Mouse (Mus musculus) MEL (cell line): ENCODE data around the gene Poc1a. TPM values are rescaled to one million over a fixed set of nuclear protein-coding genes. Genes with fewer than 3 reads are reported as not detected.

ENCODE experiments used
- DNase-seq: peaks from one replicate; pipeline ENCODE4 v3.0.0; 2011; ENCODE audit warnings: low read depth, low spot score
- H3K27ac ChIP-seq: 2 replicates; pipeline ENCODE4 v1.5.1; 2012; ENCODE audit warnings: low read depth, mild to moderate bottlenecking, control low read depth, low read length, moderate library complexity; ENCODE audit not compliant: control insufficient read depth
- H3K27me3 ChIP-seq, 2 experiments: fragments of 150-350 bp in 1 of 2; sonication (generic) in 1 of 2; 2 replicates each; pipeline ENCODE4 v1.6.1; 2012; ENCODE audit warnings: low read length in 2 of 2, mild to moderate bottlenecking in 2 of 2, improper control_type of control experiment in 1 of 2, moderate library complexity in 1 of 2; ENCODE audit not compliant: insufficient read depth in 2 of 2, control insufficient read depth in 1 of 2
- H3K36me3 ChIP-seq, 2 experiments: 2 replicates each; pipeline ENCODE4 v1.6.1; 2012 to 2014; ENCODE audit warnings: low read length in 2 of 2, improper control_type of control experiment in 1 of 2, inconsistent platforms in 1 of 2, mild to moderate bottlenecking in 1 of 2; ENCODE audit not compliant: insufficient read depth in 2 of 2, control insufficient read depth in 1 of 2
- H3K4me1 ChIP-seq, 2 experiments: fragments of 150-350 bp in 1 of 2; sonication (generic) in 1 of 2; 2 replicates each; pipeline ENCODE4 v1.6.1; 2012; ENCODE audit warnings: low read length in 2 of 2, improper control_type of control experiment in 1 of 2, mild to moderate bottlenecking in 1 of 2; ENCODE audit not compliant: insufficient read depth in 2 of 2, control insufficient read depth in 1 of 2
- H3K4me3 ChIP-seq, 2 experiments: fragments of 150-350 bp in 1 of 2; sonication (generic) in 1 of 2; 2 replicates each; pipeline ENCODE4 v1.5.1; 2012; ENCODE audit warnings: low read depth in 2 of 2, low read length in 2 of 2, mild to moderate bottlenecking in 2 of 2, moderate library complexity in 2 of 2, control low read depth in 1 of 2, improper control_type of control experiment in 1 of 2; ENCODE audit not compliant: control insufficient read depth in 1 of 2, insufficient read depth in 1 of 2
- H3K79me2 ChIP-seq: 2 replicates; pipeline ENCODE4 v1.6.1; 2012; ENCODE audit warnings: mild to moderate bottlenecking, low read length, moderate library complexity; ENCODE audit not compliant: control insufficient read depth, poor library complexity, insufficient read depth
- H3K9ac ChIP-seq: 2 replicates; pipeline ENCODE4 v1.6.1; 2012; ENCODE audit warnings: low read depth, mild to moderate bottlenecking, control low read depth, low read length, moderate library complexity; ENCODE audit not compliant: control insufficient read depth, poor library complexity, severe bottlenecking
- H3K9me3 ChIP-seq: fragments of 150-350 bp; sonication (generic); replicated peaks from 2 replicates; pipeline ENCODE4 v1.6.1; 2012; ENCODE audit warnings: mild to moderate bottlenecking, low read length, improper control_type of control experiment, moderate library complexity; ENCODE audit not compliant: insufficient read depth
- CHD1 ChIP-seq: IDR thresholded peaks from 2 replicates; pipeline ENCODE4 v1.6.1; 2012; ENCODE audit warnings: low read depth, mild to moderate bottlenecking, inconsistent platforms, low read length, improper control_type of control experiment
- GABPA ChIP-seq: IDR thresholded peaks from 2 replicates; pipeline ENCODE4 v1.6.1; 2012; ENCODE audit warnings: low read depth, mild to moderate bottlenecking, inconsistent platforms, low read length, improper control_type of control experiment, moderate library complexity
- MAZ ChIP-seq: IDR thresholded peaks from 2 replicates; pipeline ENCODE4 v1.6.1; 2012; ENCODE audit warnings: low read depth, mild to moderate bottlenecking, inconsistent platforms, low read length, improper control_type of control experiment
- MYB ChIP-seq: IDR thresholded peaks from 2 replicates; pipeline ENCODE4 v1.6.1; 2011; ENCODE audit warnings: mild to moderate bottlenecking, low read depth, low read length, improper control_type of control experiment
- MYC ChIP-seq: IDR thresholded peaks from 2 replicates; pipeline ENCODE4 v1.6.1; 2011; ENCODE audit warnings: low read depth, mild to moderate bottlenecking, low read length, improper control_type of control experiment, moderate library complexity
- NELFE ChIP-seq: IDR thresholded peaks from 2 replicates; pipeline ENCODE4 v1.6.1; 2011; ENCODE audit warnings: low read depth, low read length, improper control_type of control experiment
- NRF1 ChIP-seq: IDR thresholded peaks from 2 replicates; pipeline ENCODE4 v1.6.1; 2014; ENCODE audit warnings: low read depth, mild to moderate bottlenecking, inconsistent platforms, low read length, improper control_type of control experiment, moderate library complexity; ENCODE audit not compliant: poor library complexity, insufficient read depth, severe bottlenecking
- POLR2A ChIP-seq, 2 experiments: IDR thresholded peaks; 2 replicates each; pipeline ENCODE4 v1.6.1; 2011 to 2012; ENCODE audit warnings: low read length in 2 of 2, mild to moderate bottlenecking in 2 of 2, control low read depth in 1 of 2, improper control_type of control experiment in 1 of 2, low read depth in 1 of 2, moderate library complexity in 1 of 2; ENCODE audit not compliant: control insufficient read depth in 1 of 2, insufficient read depth in 1 of 2, poor library complexity in 1 of 2
- POLR2AphosphoS2 ChIP-seq: IDR thresholded peaks from 2 replicates; pipeline ENCODE4 v1.6.1; 2011; ENCODE audit warnings: low read length, improper control_type of control experiment
- RAD21 ChIP-seq: IDR thresholded peaks from 2 replicates; pipeline ENCODE4 v1.6.1; 2011; ENCODE audit warnings: mild to moderate bottlenecking, low read depth, low read length, improper control_type of control experiment
- SMC3 ChIP-seq: IDR thresholded peaks from 2 replicates; pipeline ENCODE4 v1.6.1; 2011; ENCODE audit warnings: low read depth, low read length, improper control_type of control experiment
- TAL1 ChIP-seq: IDR thresholded peaks from 2 replicates; pipeline ENCODE4 v1.6.1; 2012; ENCODE audit warnings: mild to moderate bottlenecking, inconsistent platforms, low read length, moderate library complexity, mixed read lengths
- ZMIZ1 ChIP-seq: IDR thresholded peaks from 2 replicates; pipeline ENCODE4 v1.6.1; 2012; ENCODE audit warnings: low read depth, mild to moderate bottlenecking, inconsistent platforms, low read length, improper control_type of control experiment, moderate library complexity
- ZNF384 ChIP-seq: IDR thresholded peaks from 2 replicates; pipeline ENCODE4 v1.6.1; 2012; ENCODE audit warnings: low read depth, mild to moderate bottlenecking, inconsistent platforms, low read length, improper control_type of control experiment
- polyA plus RNA-seq, 2 experiments: library from polyadenylated mRNA; stranded (reverse) in 1 of 2; unstranded in 1 of 2; fragments of >175 nt in 1 of 2; fragments of >200 nt in 1 of 2; gene quantifications; 2 replicates each; pipeline versions ENCODE4 v1.2.1 to v1.2.4; 2012; ENCODE audit warnings: low replicate concordance in 2 of 2, low read depth in 1 of 2; ENCODE audit not compliant: insufficient read length in 2 of 2, insufficient read depth in 1 of 2, missing spikeins in 1 of 2
- total RNA-seq: library from RNA; depleted of rRNA; stranded (reverse); fragments of 300-350 nt; gene quantifications from 2 replicates; pipeline ENCODE4 v1.2.3, GENCODE M21; 2012

Gene Poc1a
- total and polyA plus RNA-seq, 3 experiments: 33.8 to 41.3 TPM; not detected in 1

- peaks cover 0 to 2% of the 10 kb centered on the region in 2 experiments; a peak in 1 of 4 replicates for H3K36me3 ChIP-seq
- H3K4me1 ChIP-seq: peaks cover 0 to 3% of the 10 kb centered on the region in 2 experiments; a peak in 2 of 4 replicates
- no peak overlapping the region for H3K27ac ChIP-seq
- H3K9ac ChIP-seq: no peak overlapping the region
- no peak for DNase-seq
- TF ChIP-seq GABPA (no peak), RAD21 (no peak)
- TF ChIP-seq, all 39 proteins: peak for 0
- no peaks in the 10 kb centered on the region for H3K27me3 ChIP-seq
- no peak overlapping the region for H3K4me3 ChIP-seq
- no peaks in the 10 kb centered on the region for H3K9me3 ChIP-seq
- no peaks in the 10 kb centered on the region for H3K79me2 ChIP-seq
Observed at GRCm38 (mm10) chr9:106319095-106319494, 38.2 kb downstream of the Poc1a start.

- H3K36me3 ChIP-seq: peaks cover 0 to 2% of the 10 kb centered on the region in 2 experiments; a peak in 1 of 4 replicates
- no peak for TF ChIP-seq ZNF384
- TF ChIP-seq SMC3: no peak
- no peak for TF ChIP-seq POLR2AphosphoS2
- TF ChIP-seq TAL1: no peak
- TF ChIP-seq, all 39 proteins: peak for 0
- Histone ChIP-seq H3K4me1 (peaks cover 0 to 3% of the 10 kb centered on the region in 2 experiments; a peak in 2 of 4 replicates), H3K27me3 (no peaks in the 10 kb centered on the region), H3K4me3 (no peak overlapping the region), H3K9ac (no peak overlapping the region), H3K79me2 (no peaks in the 10 kb centered on the region), H3K9me3 (no peaks in the 10 kb centered on the region), H3K27ac (no peak overlapping the region)
- DNase-seq: no peak
Observed at GRCm38 (mm10) chr9:106322497-106322896, 41.6 kb downstream of the Poc1a start.

- no peaks in the 10 kb centered on the region for H3K4me1 ChIP-seq
- H3K9ac ChIP-seq: no peak overlapping the region
- H3K36me3 ChIP-seq: no peaks in the 10 kb centered on the region
- no peaks in the 10 kb centered on the region for H3K27me3 ChIP-seq
- no peak for TF ChIP-seq POLR2A (IDR thresholded peaks at IDR 0.05; ENCODE audit: control insufficient read depth in 1 of 2, insufficient read depth in 1 of 2, low read depth in 1 of 2, low read length in 2 of 2, poor library complexity in 1 of 2)
- TF ChIP-seq MYB: no peak
- no peak for TF ChIP-seq GABPA
- TF ChIP-seq MAZ: no peak
- TF ChIP-seq NRF1: no peak
- TF ChIP-seq MYC: no peak
- no peak for TF ChIP-seq ZMIZ1
- no peak for TF ChIP-seq NELFE
- TF ChIP-seq CHD1: no peak
- no peak for DNase-seq
- no peaks in the 10 kb centered on the region for H3K9me3 ChIP-seq
- no peak overlapping the region for H3K4me3 ChIP-seq
- no peak overlapping the region for H3K27ac ChIP-seq
- H3K79me2 ChIP-seq: no peaks in the 10 kb centered on the region
Observed at GRCm38 (mm10) chr9:106326241-106326640, 45.4 kb downstream of the Poc1a start.
